Comparison of ENCODE assay signal across 15 mouse cellular contexts in the genomic region with DNA sequence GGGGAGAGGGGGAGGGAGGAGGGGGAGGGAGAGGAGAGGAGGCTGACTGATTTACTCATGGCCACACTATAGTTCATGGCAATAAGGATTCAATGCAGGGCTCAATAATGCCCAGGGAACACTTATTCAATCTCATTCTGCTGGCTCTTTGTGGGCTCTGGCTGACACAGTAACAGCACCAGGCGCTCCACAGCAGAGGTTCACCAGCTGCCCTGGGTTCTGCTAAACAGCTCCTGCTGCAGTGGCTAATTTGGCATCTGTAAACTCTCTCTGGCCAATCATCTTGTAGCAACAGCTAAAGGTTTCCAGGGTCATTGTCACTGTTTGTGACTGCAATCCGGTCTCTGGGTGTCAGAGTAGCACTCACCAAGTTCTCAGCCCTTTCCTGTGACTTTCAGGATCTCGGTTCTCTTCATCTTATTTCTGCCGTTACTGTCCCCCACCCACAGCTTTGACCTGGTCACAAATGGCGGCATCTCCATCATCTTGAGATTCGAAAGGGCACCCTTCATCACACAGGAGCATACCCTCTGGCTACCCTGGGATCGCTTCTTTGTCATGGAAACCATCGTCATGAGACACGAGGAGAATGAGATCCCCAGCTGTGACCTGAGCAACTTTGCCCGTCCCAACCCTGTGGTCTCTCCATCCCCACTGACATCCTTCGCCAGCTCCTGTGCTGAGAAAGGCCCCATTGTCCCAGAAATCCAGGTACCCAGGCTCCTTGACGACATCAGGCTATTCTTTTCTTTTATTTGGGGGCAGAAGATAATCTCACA.
DNase-seq lines count a peak whose midpoint lies in the region; ATAC-seq and TF ChIP-seq lines count a peak whose summit lies in the region.
"Had no signal": no experiment of that assay in that cellular context is flagged by ENCODE, and none has a peak within 500 bp of the region (broad histone marks: within the 10 kb centered on the region; RNA-seq: fewer than 3 reads in every experiment).

No protein-coding gene starts in this region.

- H3K9ac ChIP-seq in hindbrain, embryonic 11.5 days (ENCODE audit: low read depth, low read length), result no peak overlapping the region
- H3K9ac ChIP-seq in hindbrain, embryonic 16.5 days (ENCODE audit: low read depth, low read length), result no peak overlapping the region
- H3K9ac ChIP-seq in stomach, embryonic 14.5 days (replicated peaks; ENCODE audit: low read depth, low read length), result no peak overlapping the region
- no peak overlapping the region for H3K9ac ChIP-seq in stomach, postnatal 0 days (ENCODE audit: low read length)
- no peak overlapping the region for H3K9ac ChIP-seq in lung, postnatal 0 days (replicated peaks; ENCODE audit: low read depth)
- H3K9ac ChIP-seq: heart, embryonic 13.5 days had no signal

- H3K27me3 ChIP-seq in hindbrain, embryonic 11.5 days (ENCODE audit: control insufficient read depth, insufficient read depth, low read length), result no peaks in the 10 kb centered on the region
- no peaks in the 10 kb centered on the region for H3K27me3 ChIP-seq in hindbrain, embryonic 16.5 days (replicated peaks; ENCODE audit: control insufficient read depth, insufficient read depth, low read length)
- no peaks in the 10 kb centered on the region for H3K27me3 ChIP-seq in stomach, embryonic 14.5 days (ENCODE audit: control insufficient read depth, insufficient read depth, low read length)
- no peaks in the 10 kb centered on the region for H3K27me3 ChIP-seq in stomach, postnatal 0 days (ENCODE audit: control insufficient read depth, insufficient read depth, low read length)
- H3K27me3 ChIP-seq in lung, postnatal 0 days (replicated peaks; ENCODE audit: insufficient read depth, low read length), result no peaks in the 10 kb centered on the region
- H3K27me3 ChIP-seq in thymus, adult 2 months (ENCODE audit: control insufficient read depth, insufficient read depth, low read length), result no peaks in the 10 kb centered on the region
- H3K27me3 ChIP-seq: heart, embryonic 13.5 days had no signal

- peak; percentile 47; the same call in 1 of the 2 replicates for ATAC-seq in hindbrain, embryonic 11.5 days (ENCODE audit: low FRiP score)
- ATAC-seq in hindbrain, embryonic 16.5 days, result no peak
- no peak for ATAC-seq in stomach, embryonic 14.5 days (ENCODE audit: insufficient number of reproducible peaks, insufficient read depth, low FRiP score, low read depth)
- ATAC-seq in stomach, postnatal 0 days (ENCODE audit: low FRiP score, low TSS enrichment), result no peak
- peak; percentile 57 for ATAC-seq in lung, postnatal 0 days

- no peak for TF ChIP-seq EP300 in stomach, postnatal 0 days (optimal IDR thresholded peaks at IDR 0.05)
- TF ChIP-seq EP300 in lung, postnatal 0 days (IDR thresholded peaks at IDR 0.05), result 0 out of 2 replicates have a peak, but pooled peaks have one; percentile 24

- H3K36me3 ChIP-seq in hindbrain, embryonic 11.5 days (ENCODE audit: control insufficient read depth, insufficient read depth, low read length), result no peaks in the 10 kb centered on the region
- H3K36me3 ChIP-seq in hindbrain, embryonic 16.5 days (ENCODE audit: control insufficient read depth, insufficient read depth, low read length), result peaks cover 1% of the 10 kb centered on the region; the same call in 1 of the 2 replicates
- no peaks in the 10 kb centered on the region for H3K36me3 ChIP-seq in stomach, embryonic 14.5 days (ENCODE audit: control insufficient read depth, insufficient read depth, low read length)
- no peaks in the 10 kb centered on the region for H3K36me3 ChIP-seq in stomach, postnatal 0 days (ENCODE audit: control insufficient read depth, insufficient read depth, low read length)
- no peaks in the 10 kb centered on the region for H3K36me3 ChIP-seq in lung, postnatal 0 days (ENCODE audit: insufficient read depth, low read length)
- H3K36me3 ChIP-seq in thymus, adult 2 months (ENCODE audit: control insufficient read depth, insufficient read depth, low read length), result no peaks in the 10 kb centered on the region
- H3K36me3 ChIP-seq: heart, embryonic 13.5 days had no signal

- H3K4me3 ChIP-seq in hindbrain, embryonic 11.5 days (ENCODE audit: low read depth, low read length), result no peak overlapping the region
- no peak overlapping the region for H3K4me3 ChIP-seq in hindbrain, embryonic 16.5 days (ENCODE audit: low read length)
- no peak overlapping the region for H3K4me3 ChIP-seq in stomach, embryonic 14.5 days (ENCODE audit: low read depth, low read length)
- no peak overlapping the region for H3K4me3 ChIP-seq in stomach, postnatal 0 days (ENCODE audit: low read depth, low read length)
- H3K4me3 ChIP-seq in lung, postnatal 0 days (ENCODE audit: low read depth, low read length), result no peak overlapping the region
- no peak overlapping the region for H3K4me3 ChIP-seq in thymus, adult 2 months (ENCODE audit: control insufficient read depth, insufficient read depth, low read length)
- H3K4me3 ChIP-seq: heart, embryonic 13.5 days; layer of hippocampus, adult 2 months; myocyte had no signal

- TF ChIP-seq POLR2A in thymus, adult 2 months (IDR thresholded peaks at IDR 0.05; ENCODE audit: control insufficient read depth, extremely low read depth, insufficient read depth, low read length, poor library complexity), result no peak

- DNase-seq in hindbrain, embryonic 11.5 days (ENCODE audit: low spot score), result no peak
- no peak for DNase-seq in stomach, postnatal 0 days (ENCODE audit: low spot score)
- DNase-seq in lung, postnatal 0 days (ENCODE audit: low spot score), result peak; percentile 69
- no peak for DNase-seq in thymus, adult 2 months
- no peak for DNase-seq in testis, postnatal 10 days (ENCODE audit: low spot score)
- no peak for DNase-seq in cerebellum, postnatal 36 days
- DNase-seq: adrenal gland, postnatal 10 days; gastrocnemius, postnatal 14 days; kidney, adult 18-20 months; right cerebral cortex, adult 18-20 months had no signal

- no peaks in the 10 kb centered on the region for H3K9me3 ChIP-seq in hindbrain, embryonic 11.5 days (ENCODE audit: control insufficient read depth, low read length)
- no peaks in the 10 kb centered on the region for H3K9me3 ChIP-seq in hindbrain, embryonic 16.5 days (ENCODE audit: control insufficient read depth, low read length)
- H3K9me3 ChIP-seq in stomach, embryonic 14.5 days (ENCODE audit: control insufficient read depth, low read depth, low read length), result no peaks in the 10 kb centered on the region
- no peaks in the 10 kb centered on the region for H3K9me3 ChIP-seq in stomach, postnatal 0 days (ENCODE audit: control insufficient read depth, low read length)
- no peaks in the 10 kb centered on the region for H3K9me3 ChIP-seq in lung, postnatal 0 days (ENCODE audit: low read length)
- H3K9me3 ChIP-seq: heart, embryonic 13.5 days had no signal

- H3K4me1 ChIP-seq in hindbrain, embryonic 11.5 days (replicated peaks; ENCODE audit: control insufficient read depth, insufficient read depth, low read length), result peaks cover 10% of the 10 kb centered on the region; the same call in 1 of the 2 replicates
- H3K4me1 ChIP-seq in hindbrain, embryonic 16.5 days (ENCODE audit: control insufficient read depth, insufficient read depth, low read depth, low read length), result peaks cover 5% of the 10 kb centered on the region; the same call in 1 of the 2 replicates
- peaks cover 7% of the 10 kb centered on the region; the same call in 1 of the 2 replicates for H3K4me1 ChIP-seq in stomach, embryonic 14.5 days (ENCODE audit: control insufficient read depth, insufficient read depth, low read length)
- no peaks in the 10 kb centered on the region for H3K4me1 ChIP-seq in stomach, postnatal 0 days (replicated peaks; ENCODE audit: control insufficient read depth, insufficient read depth)
- H3K4me1 ChIP-seq in lung, postnatal 0 days (ENCODE audit: insufficient read depth, low read depth, low read length), result no peaks in the 10 kb centered on the region; the same call in 1 of the 2 replicates
- H3K4me1 ChIP-seq in thymus, adult 2 months (replicated peaks; ENCODE audit: control insufficient read depth, insufficient read depth, low read length), result no peaks in the 10 kb centered on the region

- H3K4me2 ChIP-seq in hindbrain, embryonic 11.5 days (replicated peaks; ENCODE audit: low read depth, low read length), result no peak overlapping the region
- H3K4me2 ChIP-seq in hindbrain, embryonic 16.5 days (ENCODE audit: low read length), result no peak overlapping the region
- H3K4me2 ChIP-seq in stomach, embryonic 14.5 days (replicated peaks; ENCODE audit: low read depth, low read length), result no peak overlapping the region
- no peak overlapping the region for H3K4me2 ChIP-seq in stomach, postnatal 0 days (replicated peaks; ENCODE audit: low read depth)
- H3K4me2 ChIP-seq in lung, postnatal 0 days (replicated peaks; ENCODE audit: low read depth, low read length), result no peak overlapping the region
- H3K4me2 ChIP-seq: heart, embryonic 13.5 days had no signal

- WGBS in hindbrain, embryonic 11.5 days, result 46% methylated on average over 12 of the region's 12 CpGs
- WGBS in hindbrain, embryonic 16.5 days, result 37% methylated on average over 12 of the region's 12 CpGs
- WGBS in stomach, embryonic 14.5 days, result 65% methylated on average over 12 of the region's 12 CpGs
- WGBS in stomach, postnatal 0 days, result 75% methylated on average over 12 of the region's 12 CpGs
- 56% methylated on average over 12 of the region's 12 CpGs for WGBS in lung, postnatal 0 days
- 93% methylated on average over 12 of the region's 12 CpGs for WGBS in thymus, adult 2 months

- TF ChIP-seq CTCF in stomach, postnatal 0 days (IDR thresholded peaks at IDR 0.05; ENCODE audit: low read depth), result no peak
- no peak for TF ChIP-seq CTCF in lung, postnatal 0 days (IDR thresholded peaks at IDR 0.05)
- TF ChIP-seq CTCF in thymus, adult 2 months (IDR thresholded peaks at IDR 0.05; ENCODE audit: borderline replicate concordance, control insufficient read depth, extremely low read depth, insufficient read depth, low read length, poor library complexity), result no peak

- H3K27ac ChIP-seq in hindbrain, embryonic 11.5 days (ENCODE audit: low read depth, low read length), result no peak overlapping the region
- H3K27ac ChIP-seq in hindbrain, embryonic 16.5 days (ENCODE audit: low read depth, low read length), result no peak overlapping the region
- H3K27ac ChIP-seq in stomach, embryonic 14.5 days (ENCODE audit: low read length), result peak overlapping the region; percentile 62; the same call in 1 of the 2 replicates
- H3K27ac ChIP-seq in stomach, postnatal 0 days (replicated peaks), result no peak overlapping the region
- H3K27ac ChIP-seq in lung, postnatal 0 days (ENCODE audit: low read length), result no peak overlapping the region
- no peak overlapping the region for H3K27ac ChIP-seq in thymus, adult 2 months (ENCODE audit: control insufficient read depth, insufficient read depth, low read length)
- H3K27ac ChIP-seq: heart, embryonic 13.5 days; layer of hippocampus, adult 2 months had no signal

Comparison
In these comparisons a context has a peak if more than half of its experiments do, and no peak if none do; other contexts are left out.
1. ATAC-seq: peak in hindbrain, embryonic 11.5 days (single experiment) and lung, postnatal 0 days (single experiment); none in hindbrain, embryonic 16.5 days (single experiment), stomach, embryonic 14.5 days (single experiment) and stomach, postnatal 0 days (single experiment).